Mouse (Mus musculus): ENCODE measurements around the gene Slc3a1.

- TF ChIP-seq POLR2A (IDR thresholded peaks at IDR 0.05; ENCODE audit: insufficient read depth, low read length) (no peak), CTCF (IDR thresholded peaks at IDR 0.05; ENCODE audit: low read depth, low read length) (no peak), EP300 (IDR thresholded peaks at IDR 0.05; ENCODE audit: insufficient read depth, low read depth, low read length) (no peak)
Observed at GRCm38 (mm10) chr17:85030651-85031050, 2.5 kb downstream of the Slc3a1 start.

All from ES-Bruce4 (cell line).